Mouse (Mus musculus) ES-Bruce4 (cell line): ENCODE data around the gene Irf2bp1. TPM values are rescaled to one million over a fixed set of nuclear protein-coding genes. Genes with fewer than 3 reads are reported as not detected.

Experiments
- H3K27ac ChIP-seq: 2 replicates; pipeline ENCODE4 v1.5.1; 2012; ENCODE audit warnings: low read length, inconsistent platforms; ENCODE audit not compliant: insufficient read depth
- H3K27me3 ChIP-seq: 2 replicates; pipeline ENCODE4 v1.6.1; 2012; ENCODE audit warnings: mild to moderate bottlenecking, low read length, inconsistent platforms; ENCODE audit not compliant: control insufficient read depth, poor library complexity, insufficient read depth, severe bottlenecking
- H3K36me3 ChIP-seq: 2 replicates; pipeline ENCODE4 v1.6.1; 2012; ENCODE audit warnings: inconsistent platforms, mild to moderate bottlenecking, low read length, moderate library complexity; ENCODE audit not compliant: control insufficient read depth, poor library complexity, insufficient read depth, severe bottlenecking
- H3K4me1 ChIP-seq: one replicate; pipeline ENCODE4 v1.8.1; 2011; ENCODE audit warnings: low read length; ENCODE audit not compliant: control insufficient read depth, insufficient read depth
- H3K4me3 ChIP-seq: 2 replicates; pipeline ENCODE4 v1.5.1; 2011; ENCODE audit warnings: low read depth, mild to moderate bottlenecking, low read length
- H3K9ac ChIP-seq: 2 replicates; pipeline ENCODE4 v1.6.1; 2012; ENCODE audit warnings: low read depth, mild to moderate bottlenecking, inconsistent platforms; ENCODE audit not compliant: poor library complexity, severe bottlenecking
- H3K9me3 ChIP-seq: replicated peaks from 2 replicates; pipeline ENCODE4 v1.6.1; 2012; ENCODE audit warnings: mild to moderate bottlenecking, low read length, inconsistent platforms; ENCODE audit not compliant: control insufficient read depth, poor library complexity, insufficient read depth, severe bottlenecking
- CTCF ChIP-seq: IDR thresholded peaks from one replicate; pipeline ENCODE4 v1.8.1; 2011; ENCODE audit warnings: low read depth, low read length
- EP300 ChIP-seq: IDR thresholded peaks from 2 replicates; pipeline ENCODE4 v1.6.1; 2011; ENCODE audit warnings: low read depth, low read length; ENCODE audit not compliant: insufficient read depth
- POLR2A ChIP-seq: IDR thresholded peaks from one replicate; pipeline ENCODE4 v1.8.1; 2011; ENCODE audit warnings: low read length; ENCODE audit not compliant: insufficient read depth
- polyA plus RNA-seq: library from polyadenylated mRNA; stranded (reverse); fragments of >200 nt; gene quantifications from 2 replicates; pipeline ENCODE4 v1.2.4, GENCODE M21; 2011; ENCODE audit warnings: low read depth; ENCODE audit not compliant: missing spikeins, insufficient read depth, insufficient read length

The Irf2bp1 gene
- polyA plus RNA-seq, 1 experiment, result 16.2 TPM

GRCm38 (mm10) chr7:18991660-18992293, 12.1 kb upstream of the Irf2bp1 start:
- peak overlapping the region; percentile 60 for H3K4me3 ChIP-seq
- H3K9ac ChIP-seq, result peak overlapping the region; percentile 47
- no peak overlapping the region for H3K27ac ChIP-seq
- no peaks in the 10 kb centered on the region for H3K9me3 ChIP-seq
- no peaks in the 10 kb centered on the region; the same call in 1 of the 2 replicates for H3K36me3 ChIP-seq
- H3K27me3 ChIP-seq, result no peaks in the 10 kb centered on the region
- TF ChIP-seq POLR2A (no peak), EP300 (no peak), CTCF (no peak)
- H3K4me1 ChIP-seq, result no peaks in the 10 kb centered on the region

- H3K27ac ChIP-seq, result no peak overlapping the region
- no peaks in the 10 kb centered on the region for H3K9me3 ChIP-seq
- TF ChIP-seq EP300, result no peak
- no peak for TF ChIP-seq POLR2A
- H3K9ac ChIP-seq, result peak overlapping the region; percentile 47
- H3K36me3 ChIP-seq, result no peaks in the 10 kb centered on the region; the same call in 1 of the 2 replicates
- H3K4me3 ChIP-seq, result peak overlapping the region; percentile 60
- no peaks in the 10 kb centered on the region for H3K27me3 ChIP-seq
- H3K4me1 ChIP-seq, result no peaks in the 10 kb centered on the region
These were observed 11.6 kb upstream of the Irf2bp1 start for GRCm38 (mm10) chr7:18992294-18992675.

- no peaks in the 10 kb centered on the region for H3K27me3 ChIP-seq
- no peak for TF ChIP-seq CTCF
- H3K9ac ChIP-seq, result no peak overlapping the region
- no peak overlapping the region for H3K27ac ChIP-seq
- no peaks in the 10 kb centered on the region for H3K4me1 ChIP-seq
- H3K4me3 ChIP-seq, result no peak overlapping the region
- no peaks in the 10 kb centered on the region for H3K9me3 ChIP-seq
- no peaks in the 10 kb centered on the region; the same call in 1 of the 2 replicates for H3K36me3 ChIP-seq
These were observed 10.8 kb upstream of the Irf2bp1 start for GRCm38 (mm10) chr7:18993036-18993435.

- no peaks in the 10 kb centered on the region; the same call in 1 of the 2 replicates for H3K36me3 ChIP-seq
- H3K27ac ChIP-seq, result no peak overlapping the region
- no peak overlapping the region for H3K9ac ChIP-seq
- TF ChIP-seq CTCF (peak; percentile 55), EP300 (no peak)
- H3K9me3 ChIP-seq, result no peaks in the 10 kb centered on the region
- no peaks in the 10 kb centered on the region for H3K27me3 ChIP-seq
- H3K4me1 ChIP-seq, result peaks cover 2% of the 10 kb centered on the region
- no peak overlapping the region for H3K4me3 ChIP-seq
These were observed 5.0 kb upstream of the Irf2bp1 start for GRCm38 (mm10) chr7:18998835-18999234.

- Histone ChIP-seq H3K27me3 (no peaks in the 10 kb centered on the region), H3K4me1 (peaks cover 2% of the 10 kb centered on the region), H3K27ac (no peak overlapping the region), H3K9ac (peak overlapping the region; percentile 64), H3K4me3 (peak overlapping the region; percentile 33), H3K36me3 (peaks cover 1% of the 10 kb centered on the region), H3K9me3 (no peaks in the 10 kb centered on the region)
- TF ChIP-seq EP300, result no peak
- TF ChIP-seq CTCF, result no peak
- no peak for TF ChIP-seq POLR2A
These were observed 3.4 kb upstream of the Irf2bp1 start for GRCm38 (mm10) chr7:19000421-19000820.

- peak overlapping the region; percentile 8 for H3K4me3 ChIP-seq
- peaks cover 5% of the 10 kb centered on the region; the same call in 1 of the 2 replicates for H3K36me3 ChIP-seq
- H3K9me3 ChIP-seq, result no peaks in the 10 kb centered on the region
- peaks cover 2% of the 10 kb centered on the region for H3K4me1 ChIP-seq
- peak overlapping the region; percentile 64 for H3K9ac ChIP-seq
- TF ChIP-seq POLR2A (peak; percentile 57), EP300 (no peak)
- peak overlapping the region; percentile 41 for H3K27ac ChIP-seq
- H3K27me3 ChIP-seq, result no peaks in the 10 kb centered on the region
These were observed 2.6 kb upstream of the Irf2bp1 start for GRCm38 (mm10) chr7:19001066-19001806.
